Mouse (Mus musculus): ENCODE data around the gene Slc27a5. TPM values are rescaled to one million over a fixed set of nuclear protein-coding genes. Genes with fewer than 3 reads are reported as not detected.

Slc27a5 gene
- polyA plus RNA-seq, 1 experiment, result 0.89 TPM

DNA sequence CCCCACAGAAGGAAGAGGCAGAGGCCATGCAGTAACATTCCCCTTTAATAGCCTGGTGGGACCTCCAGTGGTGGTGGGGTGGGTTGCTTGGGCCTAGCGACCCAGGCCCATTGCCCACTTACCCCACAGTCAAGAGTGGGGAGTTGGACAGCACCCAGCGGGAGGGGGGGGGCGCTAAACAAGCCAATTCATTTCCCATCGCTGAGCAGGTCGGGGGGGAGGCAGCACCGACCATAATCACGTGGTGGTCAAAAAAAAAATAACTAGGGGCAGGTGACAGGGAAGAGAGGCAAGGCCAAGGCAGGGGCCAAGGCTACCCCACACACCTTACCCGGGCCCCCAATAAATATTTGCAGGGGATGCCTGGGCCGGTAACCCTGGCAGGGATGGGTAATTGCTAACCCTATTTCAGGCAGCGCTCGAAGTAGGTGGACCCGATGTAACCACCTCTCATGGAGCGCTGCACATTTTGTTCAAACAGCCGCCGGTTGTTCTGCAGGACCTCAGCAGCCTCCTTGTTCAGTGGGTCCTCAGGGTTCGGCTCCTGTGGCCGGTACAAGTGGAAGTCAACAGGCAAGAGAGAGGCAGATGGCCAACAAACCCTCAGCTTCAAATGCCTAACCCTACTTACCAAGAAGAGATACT, 37.3 kb upstream of the Slc27a5 start:
- no peak for DNase-seq
- Histone ChIP-seq H3K36me3 (ENCODE audit: control insufficient read depth, insufficient read depth, low read length) (peaks cover 26% of the 10 kb centered on the region), H3K27me3 (ENCODE audit: control insufficient read depth, insufficient read depth, low read length) (no peaks in the 10 kb centered on the region), H3K4me1 (replicated peaks; ENCODE audit: control insufficient read depth, insufficient read depth, low read length) (peaks cover 25% of the 10 kb centered on the region), H3K4me3 (ENCODE audit: control insufficient read depth, insufficient read depth, low read length) (no peak overlapping the region), H3K27ac (ENCODE audit: control insufficient read depth, insufficient read depth, low read length) (no peak overlapping the region)
- TF ChIP-seq CTCF (IDR thresholded peaks at IDR 0.05; ENCODE audit: borderline replicate concordance, control insufficient read depth, extremely low read depth, insufficient read depth, low read length, poor library complexity) (no peak), POLR2A (IDR thresholded peaks at IDR 0.05; ENCODE audit: control insufficient read depth, extremely low read depth, insufficient read depth, low read length, poor library complexity) (no peak)
- WGBS, result 90% methylated on average over 17 of the region's 17 CpGs

DNA sequence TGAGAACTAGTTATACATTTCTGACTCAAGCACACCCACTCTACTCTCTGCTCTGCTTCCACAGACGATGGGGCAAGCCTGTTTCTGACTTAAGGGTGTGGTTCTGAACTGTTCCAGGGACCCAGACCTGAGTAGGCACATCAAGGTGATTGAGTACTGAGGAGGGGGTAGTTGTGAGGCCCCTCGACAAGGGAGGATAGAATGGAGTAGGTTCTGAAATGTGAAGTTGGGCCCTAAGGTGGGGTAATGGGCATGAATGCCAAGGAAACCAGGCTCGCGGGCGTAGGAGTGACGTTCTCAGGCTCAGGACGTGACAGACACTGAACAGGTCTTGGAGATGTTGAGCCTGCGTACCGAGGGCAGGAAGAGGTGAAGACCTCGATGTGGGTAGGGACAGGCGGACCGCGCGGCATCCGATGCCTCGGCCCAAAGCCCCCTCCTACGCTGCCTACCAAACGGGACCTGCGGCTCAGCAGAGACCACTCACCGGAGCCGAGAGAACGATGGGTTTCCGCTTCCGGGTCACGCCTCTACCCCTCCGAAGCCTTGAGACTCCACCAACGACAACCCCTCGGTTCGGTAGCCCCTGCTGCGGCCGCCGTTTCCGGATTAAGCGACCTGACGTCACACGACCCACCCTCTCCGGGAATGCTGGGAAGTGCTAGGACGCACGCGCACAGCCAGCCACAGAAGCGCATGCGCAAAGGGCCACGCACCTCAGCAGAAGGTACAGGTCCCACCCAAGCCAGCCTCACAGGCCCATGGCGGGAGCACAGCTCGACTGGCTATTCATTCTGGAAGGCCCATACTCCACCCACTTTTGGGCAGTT, 36.4 kb upstream of the Slc27a5 start, which contains the start of gene Chmp2a:
Chmp2a (minus strand) TSS at position 660 of the 830 bp plus-strand sequence.
- TF ChIP-seq POLR2A (IDR thresholded peaks at IDR 0.05; ENCODE audit: control insufficient read depth, extremely low read depth, insufficient read depth, low read length, poor library complexity) (peak; percentile 56), CTCF (IDR thresholded peaks at IDR 0.05; ENCODE audit: borderline replicate concordance, control insufficient read depth, extremely low read depth, insufficient read depth, low read length, poor library complexity) (no peak)
- H3K4me3 ChIP-seq (ENCODE audit: control insufficient read depth, insufficient read depth, low read length), result peak within 1 kb of the TSS; percentile 64
- under 1% methylated on average over 45 of the region's 45 CpGs for WGBS
- DNase-seq, result peak; percentile 97
- peak within 1 kb of the TSS; percentile 60 for H3K27ac ChIP-seq (ENCODE audit: control insufficient read depth, insufficient read depth, low read length)
- H3K4me1 ChIP-seq (replicated peaks; ENCODE audit: control insufficient read depth, insufficient read depth, low read length), result peaks cover 25% of the 10 kb centered on the region
- no peaks in the 10 kb centered on the region for H3K27me3 ChIP-seq (ENCODE audit: control insufficient read depth, insufficient read depth, low read length)
- H3K36me3 ChIP-seq (ENCODE audit: control insufficient read depth, insufficient read depth, low read length), result peaks cover 36% of the 10 kb centered on the region

DNA sequence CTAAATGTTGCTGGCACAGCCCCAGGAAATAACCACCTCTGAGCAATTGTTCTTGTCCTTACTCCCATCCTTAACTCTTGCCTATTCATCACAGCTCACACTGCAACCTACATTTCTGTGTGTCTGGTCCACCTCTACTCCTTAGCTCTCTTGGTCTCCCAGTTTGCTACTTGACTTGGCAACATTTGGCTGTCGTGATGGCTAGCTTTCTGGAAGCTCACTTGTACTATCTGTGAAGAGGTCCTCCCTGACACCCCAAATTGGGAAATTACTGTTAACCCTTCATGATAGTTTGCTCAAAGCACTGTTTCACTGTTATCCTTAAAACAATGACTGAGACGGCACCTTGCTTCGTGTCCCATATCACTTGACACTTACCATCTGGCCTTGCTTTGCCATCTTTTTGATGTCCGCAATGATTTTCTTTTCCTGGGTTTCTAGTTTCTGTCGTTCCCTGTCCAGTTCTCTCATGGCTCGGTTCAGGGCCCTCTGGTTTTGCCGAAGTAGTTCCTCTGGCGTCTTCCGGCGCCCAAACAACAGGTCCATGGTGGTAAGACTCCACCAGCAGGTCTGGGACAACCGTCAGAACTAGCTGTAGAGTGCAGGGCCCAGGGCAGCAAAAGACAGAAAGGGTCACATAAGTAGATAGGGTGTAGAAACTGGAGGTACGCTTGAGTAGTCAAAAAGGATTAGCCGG, 35.6 kb upstream of the Slc27a5 start:
- Histone ChIP-seq H3K4me3 (ENCODE audit: control insufficient read depth, insufficient read depth, low read length) (no peak overlapping the region), H3K27ac (ENCODE audit: control insufficient read depth, insufficient read depth, low read length) (peak overlapping the region; percentile 60; the same call in 1 of the 2 replicates), H3K27me3 (ENCODE audit: control insufficient read depth, insufficient read depth, low read length) (no peaks in the 10 kb centered on the region), H3K36me3 (ENCODE audit: control insufficient read depth, insufficient read depth, low read length) (peaks cover 43% of the 10 kb centered on the region), H3K4me1 (replicated peaks; ENCODE audit: control insufficient read depth, insufficient read depth, low read length) (peaks cover 21% of the 10 kb centered on the region)
- 51% methylated on average over 13 of the region's 13 CpGs for WGBS
- TF ChIP-seq CTCF (IDR thresholded peaks at IDR 0.05; ENCODE audit: borderline replicate concordance, control insufficient read depth, extremely low read depth, insufficient read depth, low read length, poor library complexity) (no peak), POLR2A (IDR thresholded peaks at IDR 0.05; ENCODE audit: control insufficient read depth, extremely low read depth, insufficient read depth, low read length, poor library complexity) (no peak)
- no peak for DNase-seq

DNA sequence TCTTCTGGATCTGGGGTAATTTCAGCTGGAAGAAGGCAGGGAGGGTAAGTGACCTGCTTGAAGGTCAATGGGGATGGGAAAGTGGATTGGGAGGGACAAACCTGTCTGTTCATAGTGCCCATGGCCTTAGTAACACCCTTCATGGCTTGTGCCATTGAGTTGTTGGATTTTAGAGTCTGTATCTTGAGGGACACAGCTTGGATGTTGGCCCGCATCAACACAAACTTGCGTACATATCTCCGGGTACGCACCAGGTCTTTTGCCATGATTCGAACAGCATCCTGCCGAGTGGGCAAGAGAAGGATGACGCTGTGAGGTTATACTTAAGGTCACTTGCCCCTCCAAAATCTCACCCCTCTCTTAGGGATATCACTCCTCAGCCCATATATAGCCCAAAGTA, 34.5 kb upstream of the Slc27a5 start:
- Histone ChIP-seq H3K36me3 (ENCODE audit: control insufficient read depth, insufficient read depth, low read length) (peaks cover 54% of the 10 kb centered on the region), H3K27ac (ENCODE audit: control insufficient read depth, insufficient read depth, low read length) (no peak overlapping the region), H3K4me3 (ENCODE audit: control insufficient read depth, insufficient read depth, low read length) (no peak overlapping the region), H3K27me3 (ENCODE audit: control insufficient read depth, insufficient read depth, low read length) (no peaks in the 10 kb centered on the region), H3K4me1 (replicated peaks; ENCODE audit: control insufficient read depth, insufficient read depth, low read length) (peaks cover 19% of the 10 kb centered on the region)
- no peak for DNase-seq
- WGBS, result 97% methylated on average over 7 of the region's 7 CpGs
- TF ChIP-seq CTCF (IDR thresholded peaks at IDR 0.05; ENCODE audit: borderline replicate concordance, control insufficient read depth, extremely low read depth, insufficient read depth, low read length, poor library complexity) (no peak), POLR2A (IDR thresholded peaks at IDR 0.05; ENCODE audit: control insufficient read depth, extremely low read depth, insufficient read depth, low read length, poor library complexity) (no peak)

DNA sequence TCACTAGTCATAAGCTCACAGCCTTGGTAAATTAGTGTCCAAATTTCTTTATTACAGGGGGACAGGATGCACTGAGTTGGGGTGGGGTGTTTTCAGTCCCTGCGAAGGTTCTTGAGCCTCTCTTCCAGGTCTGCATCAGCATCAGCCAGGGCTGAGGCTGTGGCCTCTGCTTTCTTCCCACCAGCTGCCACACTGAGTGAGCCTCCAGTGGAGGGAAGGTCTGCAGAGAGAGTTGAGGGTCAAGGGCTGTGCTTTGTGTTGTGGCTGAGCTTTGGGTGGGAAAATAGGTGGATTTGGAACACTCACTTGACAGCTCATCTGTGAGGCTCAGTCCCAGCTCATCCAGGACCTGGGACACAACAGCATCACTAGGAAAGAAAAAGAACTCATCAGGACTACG, 34.0 kb upstream of the Slc27a5 start:
- H3K27ac ChIP-seq (ENCODE audit: control insufficient read depth, insufficient read depth, low read length), result no peak overlapping the region
- H3K4me3 ChIP-seq (ENCODE audit: control insufficient read depth, insufficient read depth, low read length), result no peak overlapping the region
- TF ChIP-seq POLR2A (IDR thresholded peaks at IDR 0.05; ENCODE audit: control insufficient read depth, extremely low read depth, insufficient read depth, low read length, poor library complexity), result no peak
- no peak for TF ChIP-seq CTCF (IDR thresholded peaks at IDR 0.05; ENCODE audit: borderline replicate concordance, control insufficient read depth, extremely low read depth, insufficient read depth, low read length, poor library complexity)
- DNase-seq, result no peak
- WGBS, result 90% methylated on average over 2 of the region's 2 CpGs
- no peaks in the 10 kb centered on the region for H3K27me3 ChIP-seq (ENCODE audit: control insufficient read depth, insufficient read depth, low read length)
- H3K36me3 ChIP-seq (ENCODE audit: control insufficient read depth, insufficient read depth, low read length), result peaks cover 60% of the 10 kb centered on the region
- H3K4me1 ChIP-seq (replicated peaks; ENCODE audit: control insufficient read depth, insufficient read depth, low read length), result peaks cover 15% of the 10 kb centered on the region

DNA sequence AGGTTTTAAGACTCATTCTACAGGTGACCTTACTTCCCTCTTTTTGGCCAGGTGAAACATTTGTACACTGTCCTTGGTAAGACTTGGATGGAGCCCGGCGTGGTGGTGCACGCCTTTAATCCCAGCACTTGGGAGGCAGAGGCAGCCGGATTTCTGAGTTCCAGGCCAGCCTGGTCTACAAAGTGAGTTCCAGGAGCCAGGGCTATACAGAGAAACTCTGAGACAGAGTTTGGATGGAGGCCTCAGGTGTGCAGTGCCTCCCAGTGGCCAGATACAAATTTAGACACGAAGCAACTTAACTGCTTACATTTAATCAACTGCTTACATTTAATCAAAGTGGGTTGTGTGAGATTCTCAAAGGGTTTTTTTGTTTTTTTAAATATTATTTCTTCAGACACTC, 33.1 kb upstream of the Slc27a5 start:
- Histone ChIP-seq H3K4me1 (replicated peaks; ENCODE audit: control insufficient read depth, insufficient read depth, low read length) (peaks cover 16% of the 10 kb centered on the region), H3K4me3 (ENCODE audit: control insufficient read depth, insufficient read depth, low read length) (no peak overlapping the region), H3K27ac (ENCODE audit: control insufficient read depth, insufficient read depth, low read length) (no peak overlapping the region), H3K36me3 (ENCODE audit: control insufficient read depth, insufficient read depth, low read length) (peaks cover 62% of the 10 kb centered on the region), H3K27me3 (ENCODE audit: control insufficient read depth, insufficient read depth, low read length) (no peaks in the 10 kb centered on the region)
- TF ChIP-seq POLR2A (IDR thresholded peaks at IDR 0.05; ENCODE audit: control insufficient read depth, extremely low read depth, insufficient read depth, low read length, poor library complexity), result no peak
- no peak for TF ChIP-seq CTCF (IDR thresholded peaks at IDR 0.05; ENCODE audit: borderline replicate concordance, control insufficient read depth, extremely low read depth, insufficient read depth, low read length, poor library complexity)
- 82% methylated on average over 5 of the region's 5 CpGs for WGBS
- no peak for DNase-seq
